Mouse (Mus musculus) heart, embryonic 15.5 days (tissue): ENCODE data around the gene Cflar. TPM values are rescaled to one million over a fixed set of nuclear protein-coding genes. Genes with fewer than 3 reads are reported as not detected.
"Not testable (repeated sequence)": the region's sequence is repeated elsewhere in the genome, so short reads cannot be mapped to it uniquely, and the experiment has no call there.

Source experiments
- ATAC-seq: fragments of 200-750 bp; cut with Nextera tagmentation; replicated peaks from 2 replicates; pipeline ENCODE4 v1.8.0; 2017; ENCODE audit warnings: low read depth, moderate TSS enrichment; ENCODE audit not compliant: insufficient number of reproducible peaks, insufficient read depth, low FRiP score
- H3K27ac ChIP-seq: fragments of 300-500 bp; sonication (generic); 2 replicates; pipeline ENCODE4 v1.5.1; 2015; ENCODE audit warnings: mild to moderate bottlenecking, inconsistent platforms
- H3K27me3 ChIP-seq: fragments of 300-500 bp; sonication (generic); 2 replicates; pipeline ENCODE4 v1.6.1; 2015; ENCODE audit warnings: inconsistent platforms
- H3K36me3 ChIP-seq: fragments of 300-500 bp; sonication (generic); 2 replicates; pipeline ENCODE4 v1.6.1; 2015; ENCODE audit warnings: mild to moderate bottlenecking, inconsistent platforms
- H3K4me1 ChIP-seq: fragments of 300-500 bp; sonication (generic); replicated peaks from 2 replicates; pipeline ENCODE4 v1.6.1; 2015; ENCODE audit warnings: inconsistent platforms
- H3K4me2 ChIP-seq: fragments of 300-500 bp; sonication (generic); 2 replicates; pipeline ENCODE4 v1.6.1; 2015; ENCODE audit warnings: inconsistent platforms, mild to moderate bottlenecking, moderate library complexity
- H3K4me3 ChIP-seq: fragments of 300-500 bp; sonication (generic); 2 replicates; pipeline ENCODE4 v1.5.1; 2015; ENCODE audit warnings: mild to moderate bottlenecking, inconsistent platforms
- H3K9ac ChIP-seq: fragments of 300-500 bp; sonication (generic); 2 replicates; pipeline ENCODE4 v1.6.1; 2015; ENCODE audit warnings: mild to moderate bottlenecking, inconsistent platforms
- H3K9me3 ChIP-seq: fragments of 300-500 bp; sonication (generic); replicated peaks from 2 replicates; pipeline ENCODE4 v1.6.1; 2016; ENCODE audit warnings: inconsistent platforms
- WGBS: fragments of 180-500 bp; shearing (Covaris S2); methylation state at CpG from one replicate; pipeline ENCODE4 v1.1.7; 2015; ENCODE audit warnings: mixed read lengths; 5-methylcytosine and 5-hydroxymethylcytosine counted together
- polyA plus RNA-seq: library from polyadenylated mRNA; unstranded; fragments of >200 nt; fragmentation: Nextera tagmentation; extraction: Ambion mirVana; gene quantifications from 2 replicates; pipeline ENCODE4 v1.2.1, GENCODE M21; 2015

Gene Cflar
- 37.0 and 37.7 TPM in 2 replicates for polyA plus RNA-seq

- WGBS: under 1% methylated on average over 45 of the region's 45 CpGs
- peaks cover 13% of the 10 kb centered on the region; the same call in 1 of the 2 replicates for H3K36me3 ChIP-seq
- peak within 1 kb of the TSS; percentile 59 for H3K4me2 ChIP-seq
- no peaks in the 10 kb centered on the region for H3K27me3 ChIP-seq
- peak within 1 kb of the TSS; percentile 100 for H3K27ac ChIP-seq
- no peaks in the 10 kb centered on the region for H3K9me3 ChIP-seq
- H3K4me3 ChIP-seq: peak within 1 kb of the TSS; percentile 78
- peaks cover 25% of the 10 kb centered on the region for H3K4me1 ChIP-seq
- peak; percentile 63; the same call in 1 of the 2 replicates for ATAC-seq
- H3K9ac ChIP-seq: peak within 1 kb of the TSS; percentile 88
Measured at GRCm38 (mm10) chr1:58711365-58712016, at the start of gene Cflar. Gene Cflar, plus strand, starts transcription at chr1:58711508.

GRCm38 (mm10) chr1:58662671-58663070 is 48.6 kb upstream of the Cflar start:
- H3K4me2 ChIP-seq, H3K4me1 ChIP-seq, ATAC-seq, H3K27ac ChIP-seq, H3K27me3 ChIP-seq, H3K36me3 ChIP-seq, H3K9ac ChIP-seq, H3K4me3 ChIP-seq, H3K9me3 ChIP-seq: not testable (repeated sequence)
- WGBS: 87% methylated on average over 5 of the region's 5 CpGs

GRCm38 (mm10) chr1:58663365-58663764 is 47.9 kb upstream of the Cflar start:
- H3K4me2 ChIP-seq, H3K27ac ChIP-seq, H3K9me3 ChIP-seq, ATAC-seq, H3K36me3 ChIP-seq, H3K4me3 ChIP-seq, H3K9ac ChIP-seq, H3K27me3 ChIP-seq, H3K4me1 ChIP-seq: not testable (repeated sequence)
- WGBS: 66% methylated on average over 3 of the region's 3 CpGs

GRCm38 (mm10) chr1:58668191-58668590 is 43.1 kb upstream of the Cflar start:
- no peak overlapping the region for H3K4me3 ChIP-seq
- no peak for ATAC-seq
- no peak overlapping the region for H3K4me2 ChIP-seq
- H3K9ac ChIP-seq: no peak overlapping the region
- H3K36me3 ChIP-seq: no peaks in the 10 kb centered on the region
- 79% methylated on average over 5 of the region's 5 CpGs for WGBS
- no peaks in the 10 kb centered on the region for H3K27me3 ChIP-seq
- no peak overlapping the region for H3K27ac ChIP-seq
- no peaks in the 10 kb centered on the region for H3K4me1 ChIP-seq
- no peaks in the 10 kb centered on the region for H3K9me3 ChIP-seq

GRCm38 (mm10) chr1:58669635-58670034 is 41.7 kb upstream of the Cflar start:
- not testable (repeated sequence) for H3K4me2 ChIP-seq, H3K27ac ChIP-seq, H3K9ac ChIP-seq, H3K9me3 ChIP-seq, ATAC-seq, H3K36me3 ChIP-seq, H3K4me3 ChIP-seq, H3K4me1 ChIP-seq, H3K27me3 ChIP-seq
- WGBS: 72% methylated on average over 3 of the region's 3 CpGs

GRCm38 (mm10) chr1:58672116-58672515 is 39.2 kb upstream of the Cflar start:
- no peak for ATAC-seq
- H3K4me3 ChIP-seq: no peak overlapping the region
- H3K9me3 ChIP-seq: no peaks in the 10 kb centered on the region
- H3K27ac ChIP-seq: no peak overlapping the region
- WGBS: 82% methylated on average over 2 of the region's 2 CpGs
- no peaks in the 10 kb centered on the region for H3K27me3 ChIP-seq
- H3K9ac ChIP-seq: no peak overlapping the region
- no peaks in the 10 kb centered on the region for H3K36me3 ChIP-seq
- H3K4me2 ChIP-seq: no peak overlapping the region
- H3K4me1 ChIP-seq: no peaks in the 10 kb centered on the region

GRCm38 (mm10) chr1:58675011-58675410 is 36.3 kb upstream of the Cflar start:
- H3K4me2 ChIP-seq: no peak overlapping the region
- H3K4me1 ChIP-seq: no peaks in the 10 kb centered on the region
- WGBS: 78% methylated on average over 3 of the region's 3 CpGs
- no peak overlapping the region for H3K4me3 ChIP-seq
- no peak overlapping the region for H3K9ac ChIP-seq
- no peak for ATAC-seq
- no peaks in the 10 kb centered on the region for H3K36me3 ChIP-seq
- H3K27ac ChIP-seq: no peak overlapping the region
- no peaks in the 10 kb centered on the region for H3K27me3 ChIP-seq
- H3K9me3 ChIP-seq: no peaks in the 10 kb centered on the region

- Histone ChIP-seq H3K4me3 (no peak overlapping the region), H3K4me2 (no peak overlapping the region), H3K4me1 (no peaks in the 10 kb centered on the region), H3K9me3 (no peaks in the 10 kb centered on the region), H3K9ac (no peak overlapping the region), H3K27me3 (no peaks in the 10 kb centered on the region), H3K36me3 (no peaks in the 10 kb centered on the region), H3K27ac (no peak overlapping the region)
- no peak for ATAC-seq
- 86% methylated on average over 1 of the region's 1 CpGs for WGBS
Measured at GRCm38 (mm10) chr1:58677575-58677974, 33.7 kb upstream of the Cflar start.

GRCm38 (mm10) chr1:58678412-58678811 is 32.9 kb upstream of the Cflar start:
- ATAC-seq, H3K4me3 ChIP-seq, H3K36me3 ChIP-seq, H3K27ac ChIP-seq, H3K27me3 ChIP-seq, H3K9me3 ChIP-seq, H3K4me2 ChIP-seq, H3K4me1 ChIP-seq, H3K9ac ChIP-seq: not testable (repeated sequence)
- 33% methylated on average over 5 of the region's 5 CpGs for WGBS

GRCm38 (mm10) chr1:58689426-58689825 is 21.9 kb upstream of the Cflar start:
- H3K4me1 ChIP-seq: no peaks in the 10 kb centered on the region
- ATAC-seq: no peak
- H3K4me3 ChIP-seq: no peak overlapping the region
- 74% methylated on average over 1 of the region's 1 CpGs for WGBS
- H3K27me3 ChIP-seq: no peaks in the 10 kb centered on the region
- no peaks in the 10 kb centered on the region for H3K36me3 ChIP-seq
- no peak overlapping the region for H3K4me2 ChIP-seq
- H3K27ac ChIP-seq: no peak overlapping the region
- no peak overlapping the region for H3K9ac ChIP-seq
- no peaks in the 10 kb centered on the region for H3K9me3 ChIP-seq

GRCm38 (mm10) chr1:58690006-58690744 is 21.1 kb upstream of the Cflar start:
- WGBS: 63% methylated on average over 6 of the region's 6 CpGs

More at GRCm38 (mm10) chr1:58690006-58690744, 21.1 kb upstream of the Cflar start:
- H3K4me1 ChIP-seq: no peaks in the 10 kb centered on the region
- no peaks in the 10 kb centered on the region for H3K9me3 ChIP-seq
- no peak overlapping the region for H3K27ac ChIP-seq
- H3K9ac ChIP-seq: no peak overlapping the region
- no peak overlapping the region for H3K4me3 ChIP-seq
- H3K27me3 ChIP-seq: no peaks in the 10 kb centered on the region
- ATAC-seq: no peak
- H3K4me2 ChIP-seq: no peak overlapping the region
- no peaks in the 10 kb centered on the region for H3K36me3 ChIP-seq
